ENCODE assay signal across 32 mouse cellular contexts in genomic region chr2:135687585-135687984, GRCm38 (mm10). TPM values are rescaled to one million over a fixed set of nuclear protein-coding genes. Genes with fewer than 3 reads are reported as not detected.
DNase-seq lines count a peak whose midpoint lies in the region; ATAC-seq and TF ChIP-seq lines count a peak whose summit lies in the region.
"Had no signal": no experiment of that assay in that cellular context is flagged by ENCODE, and none has a peak within 500 bp of the region (broad histone marks: within the 10 kb centered on the region; RNA-seq: fewer than 3 reads in every experiment).

No protein-coding gene starts in this region.

- no peak for TF ChIP-seq POLR2A in lung, adult 2 months (IDR thresholded peaks at IDR 0.05; ENCODE audit: borderline replicate concordance, extremely low read depth, low read depth, low read length)

- 72% methylated on average over 5 of the region's 5 CpGs for WGBS in lung, adult 2 months
- WGBS in stomach, embryonic 14.5 days = 78% methylated on average over 5 of the region's 5 CpGs

- no peaks in the 10 kb centered on the region for H3K27me3 ChIP-seq in stomach, embryonic 14.5 days (ENCODE audit: control insufficient read depth, insufficient read depth, low read length)
- H3K27me3 ChIP-seq: CH12.LX; embryonic facial prominence, embryonic 15.5 days; forebrain, embryonic 13.5 days; heart, embryonic 12.5 days; neural tube, embryonic 13.5 days had no signal

- no peak for DNase-seq in gastrocnemius, adult 2 months
- no peak for DNase-seq in gastrocnemius, postnatal 36 days
- DNase-seq in lung, adult 2 months = peak; percentile 29
- DNase-seq in lung, postnatal 14 days = no peak
- DNase-seq in left cerebral cortex, adult 9 months (ENCODE audit: low spot score in 2 of 2) = no peak
- no peak for DNase-seq in cerebellum, adult 8-10 months
- DNase-seq: adrenal gland, adult 2 months; adrenal gland, postnatal 36 days; cerebellum, adult 2 months; cerebellum, postnatal 25 days; gastrocnemius, postnatal 25 days; heart, adult 2 months; kidney, adult 9 months; kidney, postnatal 10 days; layer of hippocampus, adult 9-11 months; liver; thymus, adult 18-20 months; thymus, postnatal 36 days had no signal

- H3K4me3 ChIP-seq in gastrocnemius, adult 2 months = no peak overlapping the region
- no peak overlapping the region for H3K4me3 ChIP-seq in lung, adult 2 months (replicated peaks; ENCODE audit: extremely low read depth, low read depth, low read length)
- no peak overlapping the region for H3K4me3 ChIP-seq in brown adipose tissue, adult 24 weeks (ENCODE audit: insufficient read depth, low read depth, low read length)
- H3K4me3 ChIP-seq in stomach, embryonic 14.5 days (ENCODE audit: low read depth, low read length) = no peak overlapping the region
- H3K4me3 ChIP-seq: embryonic facial prominence, embryonic 10.5 days; embryonic facial prominence, embryonic 15.5 days; forebrain, embryonic 13.5 days; heart, adult 2 months; heart, embryonic 12.5 days; midbrain, embryonic 10.5 days; myocyte; neural tube, embryonic 13.5 days had no signal

- H3K27ac ChIP-seq in gastrocnemius, adult 2 months = peak overlapping the region; percentile 35; the same call in 1 of the 2 replicates
- peak overlapping the region; percentile 54 for H3K27ac ChIP-seq in brown adipose tissue, adult 24 weeks (replicated peaks; ENCODE audit: low read depth, low read length)
- H3K27ac ChIP-seq in stomach, embryonic 14.5 days (ENCODE audit: low read length) = no peak overlapping the region; the same call in 1 of the 2 replicates
- H3K27ac ChIP-seq: embryonic facial prominence, embryonic 10.5 days; embryonic facial prominence, embryonic 15.5 days; forebrain, embryonic 13.5 days; hindbrain, embryonic 14.5 days; liver, embryonic 14.5 days; midbrain, embryonic 10.5 days; neural tube, embryonic 13.5 days had no signal

- no peaks in the 10 kb centered on the region for H3K9me3 ChIP-seq in stomach, embryonic 14.5 days (ENCODE audit: control insufficient read depth, low read depth, low read length)
- H3K9me3 ChIP-seq: embryonic facial prominence, embryonic 10.5 days; embryonic facial prominence, embryonic 15.5 days; heart, embryonic 12.5 days; midbrain, embryonic 10.5 days; neural tube, embryonic 13.5 days had no signal

- no peak for TF ChIP-seq CTCF in gastrocnemius, adult 2 months (IDR thresholded peaks at IDR 0.05)
- no peak for TF ChIP-seq CTCF in lung, adult 2 months (IDR thresholded peaks at IDR 0.05; ENCODE audit: insufficient read depth, low read length)

- intact Hi-C loops in gastrocnemius, adult 2 months (cut with DNase I) = no loop called here
- intact Hi-C loops in gastrocnemius, postnatal 36 days (cut with DNase I) = no loop called here

- no peak overlapping the region for H3K9ac ChIP-seq in stomach, embryonic 14.5 days (replicated peaks; ENCODE audit: low read depth, low read length)
- H3K9ac ChIP-seq: embryonic facial prominence, embryonic 15.5 days; forebrain, embryonic 13.5 days; heart, embryonic 12.5 days; hindbrain, embryonic 14.5 days; liver, embryonic 14.5 days; neural tube, embryonic 13.5 days had no signal

- no peak overlapping the region for H3K4me2 ChIP-seq in stomach, embryonic 14.5 days (replicated peaks; ENCODE audit: low read depth, low read length)
- H3K4me2 ChIP-seq: embryonic facial prominence, embryonic 15.5 days; forebrain, embryonic 13.5 days; heart, embryonic 12.5 days; hindbrain, embryonic 14.5 days; neural tube, embryonic 13.5 days had no signal

- H3K36me3 ChIP-seq in stomach, embryonic 14.5 days (ENCODE audit: control insufficient read depth, insufficient read depth, low read length) = no peaks in the 10 kb centered on the region
- H3K36me3 ChIP-seq: embryonic facial prominence, embryonic 10.5 days; embryonic facial prominence, embryonic 15.5 days; midbrain, embryonic 10.5 days; neural tube, embryonic 13.5 days had no signal

- ATAC-seq in stomach, embryonic 14.5 days (ENCODE audit: insufficient number of reproducible peaks, insufficient read depth, low FRiP score, low read depth) = peak; percentile 83; the same call in 1 of the 2 replicates
- ATAC-seq: activated CD4-positive, CD25-positive, alpha-beta regulatory T cell, adult 4 months; forebrain, embryonic 13.5 days; midbrain, embryonic 16.5 days had no signal

- H3K4me1 ChIP-seq in lung, adult 2 months (ENCODE audit: control insufficient read depth, insufficient read depth, low read length) = peaks cover 10% of the 10 kb centered on the region
- peaks cover 24% of the 10 kb centered on the region for H3K4me1 ChIP-seq in brown adipose tissue, adult 24 weeks (ENCODE audit: control insufficient read depth, insufficient read depth, insufficient read length, low read length)
- 0 out of 2 replicates have a peak, but pooled peaks cover 2% of the 10 kb centered on the region for H3K4me1 ChIP-seq in stomach, embryonic 14.5 days (ENCODE audit: control insufficient read depth, insufficient read depth, low read length)

RNA-seq across cellular contexts. Expression of gene Plcb4, which starts 28.8 kb away (rescaled TPM):
- 10 to 100 TPM; 19.7 to 21.8 TPM for total RNA-seq in gastrocnemius, adult 2 months (2021)
- total RNA-seq in gastrocnemius, postnatal 36 days (2021) = 10 to 100 TPM; 19.5 to 27.3 TPM
- 15.6 and 20.3 TPM in 2 replicates for polyA plus RNA-seq in lung, adult 2 months (2012; rRNA removed)
- polyA plus RNA-seq in brown adipose tissue, adult 24 weeks (2012; ENCODE audit: insufficient read depth, insufficient read length, missing spikeins) = 37.9 and 41.3 TPM in 2 replicates
- 45.9 and 51.4 TPM in 2 replicates for polyA plus RNA-seq in stomach, embryonic 14.5 days (2014; fragmentation: Nextera tagmentation; extraction: Ambion mirVana)
- total RNA-seq: CH12.LX had no signal
